Mouse (Mus musculus) heart, postnatal 0 days (tissue): ENCODE measurements around the gene Dennd1a. TPM values are rescaled to one million over a fixed set of nuclear protein-coding genes. Genes with fewer than 3 reads are reported as not detected.

Source experiments
- ATAC-seq: fragments of 200-750 bp; cut with Nextera tagmentation; 2 replicates; pipeline ENCODE4 v1.8.0; 2017; ENCODE audit warnings: low read depth, moderate number of reproducible peaks, moderate library complexity; ENCODE audit not compliant: insufficient read depth
- DNase-seq: peaks from one replicate; pipeline ENCODE4 v3.0.0-alpha.2; 2016; ENCODE audit warnings: low spot score
- H3K27ac ChIP-seq: fragments of 300-500 bp; sonication (generic); 2 replicates; pipeline ENCODE4 v1.5.1; 2014; ENCODE audit warnings: low read depth, mild to moderate bottlenecking
- H3K27me3 ChIP-seq: fragments of 300-500 bp; sonication (generic); 2 replicates; pipeline ENCODE4 v1.6.1; 2014; ENCODE audit warnings: low read length, mixed read lengths; ENCODE audit not compliant: control insufficient read depth, insufficient read depth
- H3K36me3 ChIP-seq: fragments of 300-500 bp; sonication (generic); replicated peaks from 2 replicates; pipeline ENCODE4 v1.6.1; 2014; ENCODE audit warnings: low read length, mixed read lengths; ENCODE audit not compliant: control insufficient read depth, insufficient read depth
- H3K4me1 ChIP-seq: fragments of 300-500 bp; sonication (generic); 2 replicates; pipeline ENCODE4 v1.6.1; 2014; ENCODE audit warnings: antibody characterized with exemption; ENCODE audit not compliant: control insufficient read depth, insufficient read depth
- H3K4me2 ChIP-seq: fragments of 300-500 bp; sonication (generic); 2 replicates; pipeline ENCODE4 v1.6.1; 2014; ENCODE audit warnings: low read depth, mild to moderate bottlenecking, low read length, moderate library complexity
- H3K4me3 ChIP-seq: fragments of 300-500 bp; sonication (generic); 2 replicates; pipeline ENCODE4 v1.5.1; 2014; ENCODE audit warnings: low read depth, low read length
- H3K9ac ChIP-seq: fragments of 300-500 bp; sonication (generic); replicated peaks from 2 replicates; pipeline ENCODE4 v1.6.1; 2014; ENCODE audit warnings: low read depth, low read length, mixed read lengths
- H3K9me3 ChIP-seq: fragments of 300-500 bp; sonication (generic); replicated peaks from 2 replicates; pipeline ENCODE4 v1.6.1; 2016; ENCODE audit warnings: low read length; ENCODE audit not compliant: control insufficient read depth
- CTCF ChIP-seq: IDR thresholded peaks from 2 replicates; pipeline ENCODE4 v1.5.1; 2016; ENCODE audit warnings: antibody characterized with exemption, control low read depth, low read depth
- EP300 ChIP-seq: IDR thresholded peaks from 2 replicates; pipeline ENCODE4 v1.6.1; 2016; ENCODE audit warnings: antibody characterized with exemption, low read depth
- WGBS: fragments of 180-500 bp; shearing (Covaris S2); extraction: QIAGEN DNeasy Blood & Tissue Kit; methylation state at CpG from one replicate; pipeline ENCODE4 v1.1.7; 2014; 5-methylcytosine and 5-hydroxymethylcytosine counted together
- polyA plus RNA-seq: library from polyadenylated mRNA; unstranded; fragments of >200 nt; fragmentation: Nextera tagmentation; extraction: Ambion mirVana; gene quantifications from 2 replicates; pipeline ENCODE4 v1.2.1, GENCODE M21; 2015
- total RNA-seq: library from RNA; depleted of rRNA; stranded (reverse); fragments of >200 nt; gene quantifications from 2 replicates; pipeline ENCODE4 v1.2.3, GENCODE M21; 2014; ENCODE audit warnings: low replicate concordance

Dennd1a gene
- total and polyA plus RNA-seq, 2 experiments from 2014 or later = 5.7 to 15.8 TPM

- WGBS = 95% methylated on average over 3 of the region's 3 CpGs
- DNase-seq = no peak
- TF ChIP-seq EP300 = no peak
- TF ChIP-seq CTCF = no peak
- Histone ChIP-seq H3K9ac (no peak overlapping the region), H3K9me3 (no peaks in the 10 kb centered on the region), H3K36me3 (no peaks in the 10 kb centered on the region), H3K4me1 (0 out of 2 replicates have a peak, but pooled peaks cover 7% of the 10 kb centered on the region), H3K4me2 (no peak overlapping the region), H3K4me3 (no peak overlapping the region), H3K27ac (no peak overlapping the region), H3K27me3 (no peaks in the 10 kb centered on the region)
- ATAC-seq = no peak
Measured at GRCm38 (mm10) chr2:37908296-37908695, 378.9 kb downstream of the Dennd1a start.

GRCm38 (mm10) chr2:37906261-37906660, 380.9 kb downstream of the Dennd1a start:
- H3K27ac ChIP-seq = no peak overlapping the region
- ATAC-seq = no peak
- WGBS = 50% methylated on average over 2 of the region's 2 CpGs

DNA sequence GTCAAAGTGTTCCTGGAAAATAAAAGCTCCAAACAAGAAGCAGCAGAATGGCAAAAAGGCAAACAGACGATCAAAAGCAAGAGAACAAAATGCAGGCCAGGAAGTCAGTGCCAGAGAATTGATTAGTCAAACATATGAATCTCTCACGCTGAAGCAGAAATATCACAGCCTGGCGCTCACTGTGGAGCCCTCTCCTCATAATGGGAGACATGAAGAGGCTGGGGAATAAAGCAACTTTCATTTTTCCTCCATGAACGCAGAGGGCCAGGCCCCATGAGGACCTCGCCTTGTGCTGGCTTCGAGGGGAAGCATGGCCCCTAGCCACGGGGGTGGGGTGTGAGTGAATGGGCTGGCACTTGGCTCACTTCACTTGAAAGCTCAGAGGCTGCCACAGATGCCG, 383.9 kb downstream of the Dennd1a start:
- 0 out of 2 replicates have a peak, but pooled peaks cover 7% of the 10 kb centered on the region for H3K4me1 ChIP-seq
- TF ChIP-seq EP300 = no peak
- TF ChIP-seq CTCF = no peak
- no peaks in the 10 kb centered on the region for H3K36me3 ChIP-seq
- ATAC-seq = no peak
- no peak overlapping the region for H3K9ac ChIP-seq
- H3K4me3 ChIP-seq = no peak overlapping the region
- no peaks in the 10 kb centered on the region for H3K9me3 ChIP-seq
- no peak overlapping the region for H3K27ac ChIP-seq
- no peak overlapping the region for H3K4me2 ChIP-seq
- no peak for DNase-seq
- H3K27me3 ChIP-seq = no peaks in the 10 kb centered on the region
- 78% methylated on average over 8 of the region's 8 CpGs for WGBS

More at GRCm38 (mm10) chr2:37906261-37906660, 380.9 kb downstream of the Dennd1a start:
- H3K4me1 ChIP-seq = 0 out of 2 replicates have a peak, but pooled peaks cover 7% of the 10 kb centered on the region
- no peaks in the 10 kb centered on the region for H3K27me3 ChIP-seq
- no peaks in the 10 kb centered on the region for H3K9me3 ChIP-seq
- no peak overlapping the region for H3K9ac ChIP-seq
- H3K4me3 ChIP-seq = no peak overlapping the region
- DNase-seq = no peak
- TF ChIP-seq CTCF = no peak
- TF ChIP-seq EP300 = no peak
- no peaks in the 10 kb centered on the region for H3K36me3 ChIP-seq
- no peak overlapping the region for H3K4me2 ChIP-seq

DNA sequence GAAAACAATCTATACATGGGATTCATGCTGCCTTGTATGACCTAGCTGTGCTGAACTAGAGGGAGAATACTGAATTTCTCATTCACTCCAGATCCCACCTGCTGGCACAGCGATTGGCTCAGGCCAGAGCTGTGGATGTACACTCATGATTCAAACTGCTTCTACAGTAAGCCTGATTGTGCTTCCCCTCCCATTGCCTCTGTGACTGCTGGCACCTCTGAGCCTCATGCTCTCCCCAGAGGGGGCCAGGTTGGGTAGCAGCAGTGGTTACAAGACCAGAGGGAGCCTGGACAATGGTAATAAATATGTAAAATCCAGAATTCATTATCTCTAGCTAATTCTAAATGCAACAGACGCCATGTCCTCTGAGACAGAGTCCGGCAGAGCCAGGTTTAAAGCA, 404.0 kb downstream of the Dennd1a start:
- Histone ChIP-seq H3K4me3 (no peak overlapping the region), H3K9ac (no peak overlapping the region), H3K9me3 (no peaks in the 10 kb centered on the region), H3K4me1 (no peaks in the 10 kb centered on the region), H3K27me3 (no peaks in the 10 kb centered on the region), H3K27ac (no peak overlapping the region), H3K4me2 (no peak overlapping the region), H3K36me3 (no peaks in the 10 kb centered on the region)
- TF ChIP-seq EP300 (no peak), CTCF (no peak)
- WGBS = 90% methylated on average over 3 of the region's 3 CpGs
- DNase-seq (no peak), ATAC-seq (no peak)

DNA sequence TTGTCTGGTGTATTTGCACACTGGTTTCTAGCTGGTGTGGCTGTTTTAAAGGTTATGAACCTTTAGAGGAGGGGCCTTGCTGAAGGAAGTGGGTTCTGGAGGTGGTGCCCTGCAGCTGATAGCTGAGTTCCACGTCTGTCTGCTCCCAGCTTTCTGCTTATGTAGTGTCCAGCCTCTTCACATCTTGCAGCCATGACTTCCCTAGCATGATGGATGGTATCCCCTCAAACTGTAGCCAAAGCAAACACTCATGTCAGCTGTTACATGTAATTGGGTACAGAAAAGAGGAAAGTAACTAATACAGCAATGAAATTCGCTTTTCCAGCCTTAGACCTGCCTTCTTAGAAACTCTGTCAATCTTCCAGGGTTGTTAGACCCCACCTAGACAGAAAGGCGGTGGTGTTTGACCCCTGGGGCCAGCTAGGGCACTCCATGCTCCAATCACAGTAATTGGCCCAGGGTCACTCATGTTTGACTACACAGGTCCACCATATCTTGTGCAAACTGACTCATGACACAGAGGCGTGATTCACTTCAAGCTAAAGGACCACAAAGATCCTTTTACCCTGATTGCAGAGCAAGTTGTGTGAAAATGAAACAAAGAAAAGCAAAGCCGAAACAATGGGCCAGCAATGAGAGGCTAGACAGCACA, 405.8 kb downstream of the Dennd1a start:
- Histone ChIP-seq H3K9me3 (no peaks in the 10 kb centered on the region), H3K4me2 (no peak overlapping the region), H3K36me3 (no peaks in the 10 kb centered on the region), H3K27me3 (no peaks in the 10 kb centered on the region), H3K9ac (no peak overlapping the region), H3K4me1 (no peaks in the 10 kb centered on the region), H3K27ac (no peak overlapping the region), H3K4me3 (no peak overlapping the region)
- ATAC-seq (no peak), DNase-seq (no peak)
- TF ChIP-seq EP300 (no peak), CTCF (no peak)
- 74% methylated on average over 5 of the region's 5 CpGs for WGBS

DNA sequence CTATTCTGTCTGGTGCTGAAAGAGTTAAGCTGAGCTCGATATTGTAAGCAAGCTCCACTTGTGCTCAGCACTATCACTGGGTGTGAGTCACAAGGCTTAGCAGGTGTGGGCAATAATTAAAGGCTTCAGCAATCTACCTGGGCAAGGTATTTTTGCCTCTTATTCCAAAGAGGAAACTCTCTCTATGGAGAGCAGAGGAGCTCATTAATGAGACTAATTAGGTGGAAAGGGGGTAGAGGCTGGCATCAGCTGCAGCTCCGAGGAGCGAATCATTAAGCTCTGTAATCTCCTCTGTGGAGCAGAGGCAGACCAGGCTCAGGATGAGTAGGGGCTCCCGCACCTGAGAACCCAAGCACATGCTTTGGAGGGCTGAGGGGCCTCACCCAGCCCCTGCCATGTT, 407.5 kb downstream of the Dennd1a start:
- WGBS = 55% methylated on average over 4 of the region's 4 CpGs
- ATAC-seq (no peak), DNase-seq (no peak)
- H3K4me1 ChIP-seq = no peaks in the 10 kb centered on the region
- no peak overlapping the region for H3K4me2 ChIP-seq
- no peaks in the 10 kb centered on the region for H3K27me3 ChIP-seq
- H3K36me3 ChIP-seq = no peaks in the 10 kb centered on the region
- no peak overlapping the region for H3K4me3 ChIP-seq
- no peak overlapping the region for H3K27ac ChIP-seq
- no peak for TF ChIP-seq EP300
- TF ChIP-seq CTCF = no peak
- no peaks in the 10 kb centered on the region for H3K9me3 ChIP-seq
- H3K9ac ChIP-seq = no peak overlapping the region
